Mouse (Mus musculus) small intestine, adult 2 months (tissue): ENCODE measurements at regions not wholly inside any gene's neighbourhood (a gene's known extent, or its start where the extent isn't known, plus 50 kb on each side); places are given as distances from the start of the nearest gene placed in this dataset.

Experiments used
- CTCF ChIP-seq: fragments of 200-500 bp; IDR thresholded peaks from 2 replicates; pipeline ENCODE4 v1.5.1; 2012; ENCODE audit warnings: low read depth, mild to moderate bottlenecking, control low read depth, inconsistent platforms, low read length, moderate library complexity, mixed read lengths; ENCODE audit not compliant: insufficient replicate concordance, insufficient read length; ENCODE audit errors: extremely low read depth
- POLR2A ChIP-seq: fragments of 200-500 bp; IDR thresholded peaks from 2 replicates; pipeline ENCODE4 v1.6.1; 2012; ENCODE audit warnings: low read depth, mild to moderate bottlenecking, control low read depth, inconsistent platforms, low read length, moderate library complexity

DNA sequence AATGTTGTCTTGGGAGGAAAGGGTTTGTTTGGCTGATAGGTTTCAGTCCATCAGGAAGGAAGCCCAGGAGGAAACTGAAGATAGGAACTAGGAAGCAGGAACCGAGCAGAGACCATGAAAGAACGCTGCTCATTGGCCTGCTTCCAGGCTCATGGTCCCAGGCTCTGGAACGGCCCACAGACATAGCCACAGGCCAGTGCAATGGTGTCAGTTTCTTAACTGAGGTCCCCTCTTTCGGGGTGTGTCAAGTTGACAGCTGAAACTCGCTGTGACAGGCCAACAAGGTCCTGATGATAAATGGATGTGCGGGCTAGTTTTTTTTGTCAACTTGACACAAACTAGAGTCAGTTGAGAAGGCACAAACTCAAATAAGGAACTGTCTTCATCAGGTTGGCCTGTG, 55.9 kb upstream of the Jdp2 start:
- TF ChIP-seq POLR2A (no peak), CTCF (no peak)
